Mouse (Mus musculus) splenic B cell, adult 2 months (primary cell): ENCODE data around the gene Spi1.
"Not testable (repeated sequence)": the region's sequence is repeated elsewhere in the genome, so short reads cannot be mapped to it uniquely, and the experiment has no call there.

Experiments used
- DNase-seq: peaks from one replicate; pipeline ENCODE4 v3.0.0-alpha.2; 2011; ENCODE audit warnings: low read depth, low spot score
- H3K27me3 ChIP-seq: 2 replicates; pipeline ENCODE4 v1.6.1; 2012; ENCODE audit warnings: mild to moderate bottlenecking, low read length, moderate library complexity, mixed read lengths; ENCODE audit not compliant: control insufficient read depth, poor library complexity, insufficient read depth, severe bottlenecking
- H3K36me3 ChIP-seq: 2 replicates; pipeline ENCODE4 v1.6.1; 2012; ENCODE audit warnings: mild to moderate bottlenecking, low read length, moderate library complexity, mixed read lengths; ENCODE audit not compliant: control insufficient read depth, poor library complexity, insufficient read depth, severe bottlenecking

Gene Spi1

DNA sequence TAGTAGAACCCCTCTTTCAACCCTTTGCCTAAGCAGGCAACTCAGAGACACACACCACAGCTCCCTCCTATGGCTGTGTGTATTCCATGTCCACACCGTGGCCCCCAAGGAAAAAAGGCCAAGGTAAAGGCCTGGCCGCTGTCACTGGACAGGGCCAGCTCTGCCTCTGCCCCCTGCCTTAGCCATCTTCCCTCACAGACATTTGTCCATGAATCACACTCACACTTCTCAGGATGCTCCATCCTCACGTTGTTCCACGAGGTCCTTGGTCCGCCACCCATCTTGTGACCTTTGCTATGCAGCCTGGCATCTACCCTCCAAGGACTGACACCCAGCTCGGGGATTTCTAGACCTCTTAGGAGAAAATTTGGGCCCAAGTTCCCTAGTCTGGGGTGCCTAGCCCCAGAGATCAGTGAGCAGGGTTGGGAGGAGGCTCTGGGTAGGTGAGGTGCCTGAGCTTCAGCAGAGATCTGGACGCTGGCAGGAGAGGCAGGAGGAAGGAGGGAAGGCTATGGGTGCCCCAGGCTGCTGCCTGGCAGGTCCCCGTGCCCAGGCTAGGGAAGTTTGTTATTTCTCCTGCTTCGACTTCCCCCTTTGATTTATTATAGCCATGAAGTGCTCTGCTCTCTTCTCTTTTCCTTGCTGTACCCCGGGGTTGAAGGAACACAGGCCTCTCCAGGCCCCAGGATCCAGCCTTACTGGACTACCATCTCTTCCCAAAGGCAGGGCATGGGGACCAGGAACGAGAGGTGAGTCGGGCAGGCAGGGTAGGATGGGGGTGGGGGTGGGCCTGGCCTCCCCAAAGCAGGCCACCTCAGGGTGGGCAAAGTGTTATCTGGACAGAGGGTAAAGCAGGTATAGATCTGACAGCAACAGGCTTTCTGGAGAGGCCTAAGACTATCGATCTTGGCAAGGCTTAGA, at the start of gene Spi1:
Gene Spi1 (plus strand): TSS at position 616 of the 921 bp plus-strand sequence.
- Histone ChIP-seq H3K36me3 (no peaks in the 10 kb centered on the region), H3K27me3 (no peaks in the 10 kb centered on the region)
- DNase-seq, result no peak

DNA sequence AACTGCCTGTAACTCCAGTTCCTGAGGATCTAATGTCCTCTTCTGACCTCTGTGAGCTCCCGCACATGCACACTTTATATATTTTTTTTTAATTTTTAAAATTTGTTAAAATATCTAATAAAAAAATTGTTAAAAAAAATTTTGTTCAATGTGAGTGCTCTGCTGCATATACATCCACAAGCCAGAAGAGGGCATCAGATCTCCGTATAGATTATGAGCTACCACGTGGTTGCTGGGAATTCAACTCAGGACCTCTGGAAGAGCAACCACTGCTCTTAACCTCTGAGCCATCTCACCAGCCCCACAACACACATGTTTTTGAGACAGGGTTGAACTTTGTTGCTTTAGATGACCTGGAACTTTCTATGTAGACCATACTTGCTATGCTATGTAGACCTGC, 49.2 kb upstream of the Spi1 start:
- Histone ChIP-seq H3K36me3 (no peaks in the 10 kb centered on the region), H3K27me3 (no peaks in the 10 kb centered on the region)
- peak; percentile 51 for DNase-seq

DNA sequence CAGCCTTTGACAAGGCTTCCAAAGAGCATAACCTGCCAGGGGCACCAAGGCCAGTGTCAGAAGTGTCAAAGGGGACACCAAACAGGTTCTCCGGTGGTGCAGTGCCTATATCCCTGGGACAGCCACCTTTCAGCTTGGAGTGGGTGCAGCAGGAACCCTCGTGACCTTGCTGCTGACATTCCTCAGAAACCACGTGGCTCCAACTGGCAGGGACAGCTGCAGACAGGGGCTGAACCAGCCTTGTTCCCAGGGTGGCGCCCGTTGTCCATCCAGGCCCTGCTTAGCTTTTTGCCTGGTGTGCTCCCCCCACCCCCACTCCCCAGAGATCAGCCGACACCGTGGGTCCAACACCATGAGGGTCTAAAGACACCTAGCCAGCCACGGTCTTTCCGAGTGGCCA, 46.8 kb upstream of the Spi1 start, which contains the start of gene Rapsn:
Gene Rapsn (plus strand): TSS at position 236 of the 400 bp plus-strand sequence.
- Histone ChIP-seq H3K27me3 (no peaks in the 10 kb centered on the region), H3K36me3 (no peaks in the 10 kb centered on the region)
- DNase-seq, result no peak

DNA sequence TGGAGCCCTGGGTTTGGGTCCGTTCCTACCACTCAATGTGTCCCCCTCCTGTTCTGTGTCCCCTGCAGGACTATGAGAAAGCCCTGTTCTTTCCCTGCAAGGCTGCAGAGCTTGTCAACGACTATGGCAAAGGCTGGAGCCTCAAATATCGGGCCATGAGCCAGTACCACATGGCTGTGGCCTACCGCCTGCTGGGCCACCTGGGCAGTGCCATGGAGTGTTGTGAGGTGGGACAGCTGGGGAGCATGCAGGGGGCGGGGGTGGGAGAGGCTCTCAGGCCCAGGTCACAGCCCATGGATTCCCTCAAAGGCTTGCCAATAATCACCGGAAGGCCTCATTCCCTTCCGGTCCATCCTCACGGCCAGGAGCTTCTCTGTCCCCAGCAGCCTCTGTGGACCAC, 40.4 kb upstream of the Spi1 start:
- H3K27me3 ChIP-seq, result no peaks in the 10 kb centered on the region
- DNase-seq, result no peak
- no peaks in the 10 kb centered on the region for H3K36me3 ChIP-seq

DNA sequence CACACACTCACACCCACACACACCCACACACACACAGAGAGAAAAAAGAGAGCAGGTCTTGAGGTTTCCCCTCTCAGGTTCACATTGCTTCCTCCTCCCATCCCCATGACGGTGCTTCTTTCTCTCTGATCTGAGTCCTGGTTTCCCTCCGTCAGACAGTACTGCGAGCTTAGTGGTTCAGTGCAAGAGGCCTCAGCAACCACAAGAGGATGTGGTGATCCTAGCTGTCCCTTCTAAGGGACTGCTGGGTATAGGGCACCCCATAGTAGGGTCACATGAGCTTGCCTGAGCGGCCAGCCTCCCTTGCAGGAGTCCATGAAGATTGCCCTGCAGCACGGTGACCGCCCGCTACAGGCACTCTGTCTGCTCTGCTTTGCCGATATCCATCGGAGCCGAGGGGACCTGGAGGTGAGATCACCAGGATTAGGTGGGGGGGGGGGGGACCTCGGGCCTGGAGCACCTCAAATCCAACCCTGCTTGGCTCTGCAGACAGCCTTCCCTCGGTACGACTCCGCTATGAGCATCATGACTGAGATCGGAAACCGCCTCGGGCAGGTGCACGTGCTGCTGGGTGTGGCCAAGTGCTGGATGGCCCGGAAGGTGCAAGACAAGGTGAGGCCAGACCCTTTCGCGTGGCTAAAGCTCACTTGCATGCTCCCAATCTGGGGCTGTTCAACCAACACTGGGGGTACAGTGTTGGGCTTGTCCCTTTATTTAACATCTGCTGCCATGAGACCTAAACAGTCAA, 39.4 kb upstream of the Spi1 start:
- Histone ChIP-seq H3K36me3 (no peaks in the 10 kb centered on the region), H3K27me3 (no peaks in the 10 kb centered on the region)
- peak; percentile 49 for DNase-seq

DNA sequence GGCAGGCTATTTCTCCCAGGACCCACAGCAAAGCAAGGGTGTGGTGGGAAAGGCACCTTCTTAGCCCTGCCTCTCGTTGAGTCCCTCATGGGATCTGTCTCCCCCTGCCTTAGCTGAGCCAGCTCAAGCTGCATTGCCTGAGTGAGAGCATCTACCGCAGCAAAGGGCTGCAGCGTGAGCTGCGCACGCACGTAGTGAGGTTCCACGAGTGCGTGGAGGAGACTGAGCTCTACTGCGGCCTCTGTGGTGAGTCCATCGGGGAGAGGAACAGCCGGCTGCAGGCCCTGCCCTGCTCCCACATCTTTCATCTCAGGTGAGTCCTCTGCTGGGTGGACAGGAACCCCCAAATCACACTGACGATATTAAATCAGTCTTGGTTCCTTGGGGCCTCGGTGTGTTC, 37.5 kb upstream of the Spi1 start:
- H3K36me3 ChIP-seq, result no peaks in the 10 kb centered on the region
- H3K27me3 ChIP-seq, result no peaks in the 10 kb centered on the region
- DNase-seq, result no peak

DNA sequence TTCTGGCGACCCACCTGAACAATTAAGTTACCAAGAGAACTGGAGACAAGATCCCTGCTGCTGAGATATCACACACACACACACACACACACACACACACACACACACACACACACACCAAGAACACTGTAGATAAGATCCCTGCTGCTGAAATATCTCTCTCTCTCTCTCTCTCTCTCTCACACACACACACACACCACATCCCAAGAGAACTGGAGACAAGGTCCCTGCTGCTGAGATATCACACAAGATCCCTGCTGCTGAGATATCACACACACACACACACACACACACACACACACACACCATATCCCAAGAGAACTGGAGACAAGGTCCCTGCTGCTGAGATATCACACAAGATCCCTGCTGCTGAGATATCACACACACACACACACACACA, 36.4 kb upstream of the Spi1 start:
- H3K36me3 ChIP-seq, DNase-seq, H3K27me3 ChIP-seq: not testable (repeated sequence)

DNA sequence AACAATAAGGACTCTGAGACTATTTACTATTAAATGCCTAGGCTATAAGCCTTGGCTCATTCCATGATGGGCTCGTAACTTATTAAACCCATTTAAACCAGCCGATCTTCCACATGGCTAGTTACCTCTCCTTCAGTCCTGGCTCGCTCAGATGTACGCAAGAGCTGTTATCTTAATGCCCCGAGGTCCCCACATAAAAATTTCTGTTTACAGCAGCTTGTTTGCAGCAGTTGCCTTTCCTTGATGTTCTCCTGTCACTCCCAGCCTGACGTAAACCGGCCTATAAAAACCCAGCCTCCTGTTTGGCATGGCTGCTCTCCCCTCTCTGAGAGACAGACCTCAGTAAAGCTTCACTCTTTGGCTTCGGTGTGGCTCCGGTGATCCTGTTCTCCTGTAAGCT, 34.8 kb upstream of the Spi1 start:
- DNase-seq, result no peak
- Histone ChIP-seq H3K36me3 (no peaks in the 10 kb centered on the region), H3K27me3 (no peaks in the 10 kb centered on the region)

DNA sequence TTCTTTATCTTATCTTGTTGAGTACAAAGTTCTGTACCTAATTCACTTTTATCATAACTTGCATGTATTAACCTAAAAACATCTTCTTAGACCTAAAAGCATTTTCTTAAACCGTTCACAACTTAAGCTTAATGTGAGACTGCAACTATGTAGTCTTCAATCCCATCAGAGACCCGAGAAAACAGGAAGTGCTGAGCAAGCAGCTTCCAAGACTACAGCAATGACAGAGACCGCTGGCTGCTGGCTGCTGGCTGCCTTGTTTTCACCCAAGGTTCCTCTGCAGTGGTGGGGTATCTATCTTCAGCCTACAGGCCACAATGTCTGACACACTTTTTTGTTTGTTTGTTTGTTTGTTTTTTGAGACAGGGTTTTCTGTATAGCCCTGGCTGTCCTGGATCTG, 30.3 kb upstream of the Spi1 start:
- H3K27me3 ChIP-seq, result no peaks in the 10 kb centered on the region
- H3K36me3 ChIP-seq, result peaks cover under 1% of the 10 kb centered on the region; the same call in 1 of the 2 replicates
- no peak for DNase-seq

DNA sequence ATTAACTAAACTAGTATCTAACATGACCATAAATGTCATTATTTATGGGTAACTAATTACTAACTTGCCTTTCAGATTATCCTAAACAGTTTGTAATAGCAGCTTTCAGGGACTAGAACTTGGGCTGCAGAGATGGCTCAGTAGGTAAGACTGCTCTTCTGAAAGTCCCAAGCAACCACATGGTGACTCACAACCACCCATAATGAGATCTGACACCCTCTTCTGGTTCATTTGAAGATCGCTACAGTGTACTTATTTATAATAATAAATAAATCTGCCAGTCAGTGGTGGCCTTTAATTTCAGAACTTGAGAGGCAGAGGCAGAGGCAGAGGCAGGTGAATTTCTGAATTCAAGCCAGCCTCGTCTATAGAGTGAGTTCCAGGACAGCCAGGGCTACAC, 29.4 kb upstream of the Spi1 start:
- Histone ChIP-seq H3K36me3 (peaks cover 2% of the 10 kb centered on the region; the same call in 1 of the 2 replicates), H3K27me3 (no peaks in the 10 kb centered on the region)
- DNase-seq, result peak; percentile 50

DNA sequence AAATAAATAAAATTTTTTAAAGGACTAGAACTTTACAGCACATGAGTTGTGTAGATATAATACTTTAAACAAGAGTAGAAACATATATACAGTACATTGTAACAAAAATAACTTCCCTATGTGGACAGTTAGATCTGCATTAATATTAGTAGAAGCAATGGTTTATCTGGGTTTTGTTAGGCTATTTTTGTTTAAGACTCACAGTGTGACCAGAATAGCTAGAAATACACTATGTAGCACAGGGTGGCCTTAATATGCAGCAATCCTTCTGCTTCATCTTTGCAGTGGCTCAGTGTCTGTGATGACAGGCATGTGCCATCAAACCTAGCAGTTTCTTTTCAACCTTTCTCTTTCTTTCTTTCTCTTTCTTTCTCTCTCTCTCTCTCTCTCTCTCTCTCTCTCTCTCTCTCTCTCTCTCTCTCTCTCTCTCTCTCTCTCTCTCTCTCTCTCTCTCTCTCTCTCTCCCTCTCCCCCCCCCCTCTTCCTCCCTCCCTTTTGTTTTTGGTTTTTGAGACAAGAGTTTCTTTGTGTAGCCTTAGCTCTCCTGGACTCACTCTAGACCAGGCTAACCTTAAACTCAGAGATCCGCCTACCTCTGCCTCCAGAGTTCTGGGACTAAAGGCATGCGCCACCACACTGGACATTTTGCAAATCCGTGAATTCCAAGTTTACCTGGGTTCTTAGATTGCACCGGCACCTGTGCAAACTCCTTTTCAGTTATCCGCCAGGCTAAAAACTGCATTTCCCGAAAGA, 28.8 kb upstream of the Spi1 start:
- H3K36me3 ChIP-seq, result peaks cover 5% of the 10 kb centered on the region; the same call in 1 of the 2 replicates
- no peaks in the 10 kb centered on the region for H3K27me3 ChIP-seq
- DNase-seq, result no peak

DNA sequence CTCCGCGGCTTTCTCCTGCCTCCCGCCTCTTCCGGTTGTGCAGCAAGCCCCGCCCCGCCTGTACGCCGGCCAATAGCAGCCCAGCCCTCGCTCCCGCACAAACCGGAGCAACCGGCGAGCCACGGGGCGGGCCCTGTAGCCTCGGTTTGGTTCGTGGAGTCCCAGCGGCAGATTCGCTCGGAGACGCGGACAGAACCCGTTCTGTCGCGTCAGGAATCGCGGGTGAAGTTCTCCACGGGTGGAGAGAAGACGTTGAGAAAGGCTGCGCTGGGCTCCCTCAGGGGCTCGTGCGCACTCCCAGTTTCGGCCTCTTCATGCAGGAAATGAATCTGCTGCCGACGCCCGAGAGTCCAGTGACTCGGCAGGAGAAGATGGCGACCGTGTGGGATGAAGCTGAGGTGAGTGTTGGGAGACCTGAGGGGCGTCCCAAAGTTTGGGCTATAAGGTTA, 28.2 kb upstream of the Spi1 start, which contains the start of gene Psmc3:
Gene Psmc3 (plus strand): TSS at position 76 of the 449 bp plus-strand sequence.
- Histone ChIP-seq H3K36me3 (peaks cover 7% of the 10 kb centered on the region; the same call in 1 of the 2 replicates), H3K27me3 (no peaks in the 10 kb centered on the region)
- peak; percentile 92 for DNase-seq

DNA sequence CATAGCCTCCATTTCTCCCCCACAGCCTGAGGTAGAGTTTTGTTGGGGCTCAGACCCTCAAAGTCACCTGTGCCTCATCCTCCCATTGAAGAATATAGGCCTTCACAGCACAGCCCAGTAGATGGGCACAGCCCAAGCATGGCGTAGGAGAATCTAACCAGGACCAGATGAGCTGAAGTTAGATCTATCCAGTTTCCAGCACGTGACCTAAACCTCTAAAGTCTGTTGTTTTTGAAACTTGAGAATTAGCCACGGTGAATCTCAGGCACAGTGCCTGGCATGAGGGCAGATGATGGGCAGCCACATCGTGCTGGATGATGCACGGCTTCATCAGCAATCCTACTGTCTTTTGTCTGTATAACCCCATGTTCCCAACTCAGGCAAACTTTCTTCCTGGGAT, 23.8 kb upstream of the Spi1 start:
- peaks cover 13% of the 10 kb centered on the region for H3K36me3 ChIP-seq
- DNase-seq, result no peak
- H3K27me3 ChIP-seq, result no peaks in the 10 kb centered on the region

DNA sequence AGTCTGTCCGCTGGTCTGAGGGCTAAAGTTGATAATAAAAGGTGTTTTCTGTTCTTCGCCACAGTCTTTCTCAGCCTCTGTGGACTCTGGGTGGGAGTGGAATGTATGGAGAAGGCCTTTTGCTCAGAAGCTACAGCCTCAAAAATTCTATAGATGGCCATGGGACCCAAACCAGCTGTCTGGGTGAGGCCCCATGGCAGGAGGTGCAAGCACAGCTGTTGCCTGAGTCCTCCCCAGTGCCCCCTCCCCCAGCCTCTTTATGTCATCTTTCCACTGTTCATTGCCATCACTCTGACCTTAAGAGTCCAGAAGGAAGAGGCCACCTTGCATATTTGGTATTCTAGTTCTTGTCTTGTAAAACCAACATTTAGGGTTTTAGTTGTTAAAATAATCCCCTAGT, 22.8 kb upstream of the Spi1 start:
- peaks cover 16% of the 10 kb centered on the region for H3K36me3 ChIP-seq
- H3K27me3 ChIP-seq, result no peaks in the 10 kb centered on the region
- no peak for DNase-seq
